Mouse (Mus musculus) myocyte (in vitro differentiated cells): ENCODE measurements around the gene 2310007B03Rik. TPM values are rescaled to one million over a fixed set of nuclear protein-coding genes. Genes with fewer than 3 reads are reported as not detected.

Experiments
- H3K27me3 ChIP-seq: one replicate; pipeline ENCODE4 v1.6.1; 2011; ENCODE audit not compliant: control insufficient read depth, insufficient read depth, insufficient read length
- H3K36me3 ChIP-seq: one replicate; pipeline ENCODE4 v1.6.1; 2011; ENCODE audit not compliant: control insufficient read depth, insufficient read depth
- H3K4me2 ChIP-seq: one replicate; pipeline ENCODE4 v1.6.1; 2011; ENCODE audit warnings: low read depth, control low read depth
- H3K4me3 ChIP-seq: one replicate; pipeline ENCODE4 v1.5.1; 2011; ENCODE audit warnings: mild to moderate bottlenecking, control low read depth, moderate library complexity
- H3K79me2 ChIP-seq: one replicate; pipeline ENCODE4 v1.6.1; 2011; ENCODE audit not compliant: control insufficient read depth, insufficient read depth
- H3ac ChIP-seq: one replicate; pipeline ENCODE4 v1.6.1; 2011; ENCODE audit not compliant: control insufficient read depth, insufficient read length
- CEBPB ChIP-seq: IDR thresholded peaks from 2 replicates; pipeline ENCODE4 v1.6.1; 2011; ENCODE audit warnings: mild to moderate bottlenecking, moderate library complexity; ENCODE audit not compliant: poor library complexity, insufficient read depth, severe bottlenecking
- E2F4 ChIP-seq: IDR thresholded peaks from one replicate; pipeline ENCODE4 v1.6.1; 2011; ENCODE audit warnings: mild to moderate bottlenecking, control low read depth, moderate library complexity; ENCODE audit not compliant: insufficient read depth
- MAX ChIP-seq: IDR thresholded peaks from one replicate; pipeline ENCODE4 v1.6.1; 2011; ENCODE audit warnings: low read depth, mild to moderate bottlenecking, control low read depth
- MYOD1 ChIP-seq, 3 experiments: IDR thresholded peaks; one replicate each; pipeline ENCODE4 v1.6.1; 2011; ENCODE audit warnings: control low read depth in 2 of 3, low read depth in 2 of 3, mild to moderate bottlenecking in 2 of 3, moderate library complexity in 1 of 3; ENCODE audit not compliant: insufficient read length in 2 of 3, control insufficient read depth in 1 of 3
- MYOG ChIP-seq, 3 experiments: IDR thresholded peaks; one replicate each; pipeline ENCODE4 v1.6.1; 2011; ENCODE audit warnings: control low read depth in 2 of 3, low read depth in 2 of 3, mild to moderate bottlenecking in 2 of 3; ENCODE audit not compliant: insufficient read length in 2 of 3, control insufficient read depth in 1 of 3, insufficient read depth in 1 of 3
- POLR2A ChIP-seq: IDR thresholded peaks from one replicate; pipeline ENCODE4 v1.6.1; 2011; ENCODE audit warnings: low read depth, mild to moderate bottlenecking, control low read depth, moderate library complexity; ENCODE audit not compliant: insufficient read length
- POLR2AphosphoS2 ChIP-seq: IDR thresholded peaks from one replicate; pipeline ENCODE4 v1.6.1; 2011; ENCODE audit warnings: low read depth, control low read depth; ENCODE audit not compliant: insufficient read length
- REST ChIP-seq: IDR thresholded peaks from one replicate; pipeline ENCODE4 v1.6.1; 2011; ENCODE audit warnings: mild to moderate bottlenecking, control low read depth, moderate library complexity; ENCODE audit not compliant: insufficient read depth, insufficient read length
- SRF ChIP-seq: IDR thresholded peaks from one replicate; pipeline ENCODE4 v1.6.1; 2011; ENCODE audit warnings: low read depth; ENCODE audit not compliant: control insufficient read depth, insufficient read length
- TCF12 ChIP-seq: IDR thresholded peaks from one replicate; pipeline ENCODE4 v1.6.1; 2011; ENCODE audit warnings: mild to moderate bottlenecking, control low read depth; ENCODE audit not compliant: poor library complexity, insufficient read depth, severe bottlenecking
- TCF3 ChIP-seq: IDR thresholded peaks from one replicate; pipeline ENCODE4 v1.6.1; 2011; ENCODE audit warnings: low read depth, control low read depth; ENCODE audit not compliant: insufficient read length
- USF1 ChIP-seq: IDR thresholded peaks from one replicate; pipeline ENCODE4 v1.6.1; 2011; ENCODE audit warnings: low read depth, mild to moderate bottlenecking, control low read depth, moderate library complexity
- polyA plus RNA-seq: library from polyadenylated mRNA; unstranded; fragments of >200 nt; fragmentation: generic; extraction: Trizol; gene quantifications from one replicate; pipeline ENCODE4 v1.2.1, GENCODE M21; 2012; ENCODE audit warnings: missing spikeins

2310007B03Rik gene
- polyA plus RNA-seq, 1 experiment: 0.06 TPM

DNA sequence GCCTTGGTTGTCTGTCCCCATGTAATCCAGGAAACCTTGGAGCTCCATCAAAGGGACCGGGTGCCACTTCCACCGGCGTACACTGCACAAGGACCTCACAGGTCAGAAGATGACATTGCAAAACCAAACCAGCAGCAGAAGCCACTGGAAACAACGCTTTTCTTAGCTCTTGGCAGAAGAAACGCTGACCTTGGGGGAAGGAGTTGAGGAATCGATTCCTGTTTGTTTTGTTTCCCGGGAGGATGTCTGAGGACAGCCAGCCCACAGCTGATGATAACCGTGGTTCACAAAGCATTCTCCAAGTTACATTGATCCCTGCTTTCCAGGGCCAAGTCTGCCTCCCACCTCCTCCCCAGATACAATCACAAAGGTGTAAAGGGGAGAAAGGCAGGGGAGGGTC lies 36.7 kb downstream of the 2310007B03Rik start:
- TF ChIP-seq E2F4 (no peak), REST (no peak), TCF12 (no peak)

DNA sequence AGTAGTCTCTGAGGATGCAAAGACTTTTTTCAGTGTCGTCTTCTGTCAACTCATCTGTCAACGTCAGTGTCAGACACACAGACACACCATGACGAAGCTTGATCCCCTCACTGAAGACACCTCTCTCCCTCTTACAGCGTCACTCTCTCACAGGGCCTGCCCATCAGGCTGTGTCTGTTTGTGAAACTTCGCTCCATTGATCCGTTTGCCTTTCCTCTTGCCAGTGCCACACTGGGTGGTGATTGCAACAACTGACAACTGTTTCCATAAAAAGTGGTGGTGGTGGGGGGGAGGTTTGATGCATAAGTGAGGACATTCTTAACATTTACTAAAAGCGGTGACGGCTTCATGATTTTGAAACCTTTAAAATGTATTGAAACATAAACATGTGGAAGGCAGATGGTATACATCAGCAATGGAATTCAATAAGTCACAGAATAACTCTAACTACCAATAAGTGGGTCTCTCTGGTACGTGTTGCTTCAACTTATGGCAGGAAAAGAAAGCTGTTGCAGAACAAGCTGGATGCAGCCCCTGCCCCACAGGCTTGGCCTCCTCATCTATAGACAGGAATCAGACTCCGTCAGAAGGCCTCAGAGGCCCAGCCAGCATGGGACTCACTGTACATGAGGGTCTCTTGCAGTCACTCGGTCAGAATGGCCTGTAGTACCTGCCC lies 37.4 kb downstream of the 2310007B03Rik start:
- no peak for TF ChIP-seq MYOG (IDR thresholded peaks at IDR 0.05; ENCODE audit: control insufficient read depth in 1 of 3, insufficient read depth in 1 of 3, insufficient read length in 2 of 3, low read depth in 2 of 3)
- no peak for TF ChIP-seq CEBPB
- no peak for TF ChIP-seq E2F4
- TF ChIP-seq SRF: no peak
- no peak for TF ChIP-seq MAX
- TF ChIP-seq MYOD1 (IDR thresholded peaks at IDR 0.05; ENCODE audit: control insufficient read depth in 1 of 3, insufficient read length in 2 of 3, low read depth in 2 of 3): no peak
- TF ChIP-seq USF1: no peak
- no peak for TF ChIP-seq TCF12
- TF ChIP-seq POLR2A: no peak
- TF ChIP-seq TCF3: no peak
- no peak for TF ChIP-seq POLR2AphosphoS2
- TF ChIP-seq REST: no peak
- Histone ChIP-seq H3K79me2 (no peaks in the 10 kb centered on the region), H3K36me3 (no peaks in the 10 kb centered on the region), H3ac (no peak overlapping the region), H3K27me3 (peaks cover 15% of the 10 kb centered on the region), H3K4me2 (no peak overlapping the region), H3K4me3 (no peak overlapping the region)

More for the DNA sequence above, 36.7 kb downstream of the 2310007B03Rik start:
- Histone ChIP-seq H3K79me2 (no peaks in the 10 kb centered on the region), H3K27me3 (peaks cover 9% of the 10 kb centered on the region), H3ac (no peak overlapping the region), H3K36me3 (no peaks in the 10 kb centered on the region), H3K4me3 (no peak overlapping the region), H3K4me2 (no peak overlapping the region)

DNA sequence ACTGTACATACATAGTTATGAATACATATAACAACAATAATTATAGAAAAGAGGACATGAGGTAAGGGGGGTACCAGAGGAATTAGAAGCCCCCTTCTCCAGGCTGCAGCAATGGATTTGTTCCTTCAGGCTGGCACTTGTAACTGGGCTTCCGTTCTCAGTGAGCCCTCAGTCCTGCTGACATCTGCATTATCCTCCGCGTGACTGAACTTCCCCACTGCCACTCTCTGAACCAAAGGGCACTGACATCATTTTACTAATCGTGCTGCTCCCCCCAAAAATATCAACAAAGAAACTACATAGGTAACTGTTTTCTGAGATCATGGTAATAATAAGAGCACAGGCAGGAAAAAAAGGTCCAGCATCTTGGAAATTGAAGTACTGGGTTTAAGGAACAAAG lies 41.9 kb downstream of the 2310007B03Rik start:
- H3K4me3 ChIP-seq: no peak overlapping the region
- TF ChIP-seq TCF12: no peak
- no peak for TF ChIP-seq E2F4
- TF ChIP-seq CEBPB: no peak
- TF ChIP-seq MAX: no peak
- no peak for TF ChIP-seq MYOD1 (IDR thresholded peaks at IDR 0.05; ENCODE audit: control insufficient read depth in 1 of 3, insufficient read length in 2 of 3, low read depth in 2 of 3)

DNA sequence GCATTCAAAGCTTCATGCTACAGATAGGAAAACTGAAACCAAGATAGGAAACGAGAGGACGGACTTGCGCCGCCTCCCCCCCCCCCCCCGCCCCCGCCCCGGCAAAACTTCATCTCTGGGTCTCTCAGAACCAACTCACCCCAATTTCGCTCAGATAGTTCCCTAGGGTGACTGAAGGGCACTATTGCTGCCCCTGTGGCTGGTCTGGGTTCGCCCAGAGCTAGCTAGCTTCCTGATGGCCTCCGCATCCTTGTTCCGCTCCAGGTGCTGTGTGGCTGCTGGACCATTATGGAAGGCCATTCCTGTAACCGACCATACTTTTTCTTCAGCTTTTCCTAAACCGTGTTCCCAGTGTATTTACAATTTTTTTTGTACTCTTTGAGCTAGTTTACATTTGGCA lies 45.3 kb downstream of the 2310007B03Rik start:
- Histone ChIP-seq H3ac (no peak overlapping the region), H3K36me3 (no peaks in the 10 kb centered on the region), H3K4me2 (peak overlapping the region; percentile 50), H3K27me3 (peaks cover 31% of the 10 kb centered on the region), H3K79me2 (no peaks in the 10 kb centered on the region), H3K4me3 (no peak overlapping the region)
- no peak for TF ChIP-seq POLR2A

More for the DNA sequence above, 41.9 kb downstream of the 2310007B03Rik start:
- no peak overlapping the region for H3K4me2 ChIP-seq
- peaks cover 21% of the 10 kb centered on the region for H3K27me3 ChIP-seq
- no peaks in the 10 kb centered on the region for H3K36me3 ChIP-seq
- H3K79me2 ChIP-seq: no peaks in the 10 kb centered on the region
- no peak overlapping the region for H3ac ChIP-seq

DNA sequence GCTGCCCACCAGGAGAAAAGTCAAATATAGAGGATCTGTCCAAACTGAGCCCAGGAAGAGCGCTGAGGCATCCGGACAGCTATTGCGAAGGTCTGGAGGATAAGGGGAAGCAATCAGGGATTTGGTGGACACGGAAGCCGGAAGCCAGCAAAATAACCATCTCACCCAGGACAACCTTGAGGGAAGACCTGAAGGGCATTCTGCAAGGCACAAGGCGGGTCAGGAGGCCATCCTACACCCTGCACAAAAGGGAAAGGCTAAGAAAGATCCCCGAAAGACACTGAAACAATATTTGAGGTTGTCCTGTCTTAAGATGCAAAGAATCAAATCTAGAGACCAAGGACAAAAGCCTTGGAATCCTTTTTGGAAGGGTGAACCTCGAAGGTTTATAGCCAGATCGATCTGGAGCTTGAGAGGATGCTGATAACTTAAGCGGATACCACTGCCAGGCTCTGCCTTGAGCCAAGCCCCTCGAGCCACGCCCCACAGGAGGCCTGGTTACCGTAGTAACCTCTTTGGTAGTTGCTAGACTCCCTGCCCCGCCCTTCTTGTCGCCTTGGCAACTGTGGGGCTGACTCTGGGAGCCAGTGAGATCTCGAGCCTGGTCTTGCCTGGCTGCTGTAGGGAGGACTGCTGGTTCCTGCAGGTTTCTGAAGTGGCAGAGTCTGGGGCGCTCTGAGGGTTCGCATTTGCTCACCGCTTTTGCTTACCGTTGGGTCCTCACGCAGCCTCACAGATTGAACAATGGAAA lies 45.9 kb downstream of the 2310007B03Rik start:
- peaks cover 31% of the 10 kb centered on the region for H3K27me3 ChIP-seq
- no peaks in the 10 kb centered on the region for H3K36me3 ChIP-seq
- no peaks in the 10 kb centered on the region for H3K79me2 ChIP-seq
- H3ac ChIP-seq: no peak overlapping the region
- no peak overlapping the region for H3K4me3 ChIP-seq
- TF ChIP-seq POLR2AphosphoS2 (no peak), CEBPB (no peak), MYOD1 (IDR thresholded peaks at IDR 0.05; ENCODE audit: control insufficient read depth in 1 of 3, insufficient read length in 2 of 3, low read depth in 2 of 3) (no peak), MYOG (IDR thresholded peaks at IDR 0.05; ENCODE audit: control insufficient read depth in 1 of 3, insufficient read depth in 1 of 3, insufficient read length in 2 of 3, low read depth in 2 of 3) (no peak), REST (no peak), TCF3 (no peak), TCF12 (no peak), MAX (no peak), E2F4 (no peak), POLR2A (no peak), USF1 (no peak), SRF (no peak)
- H3K4me2 ChIP-seq: peak overlapping the region; percentile 50
